Mouse (Mus musculus): ENCODE measurements around the gene Pip4p1. TPM values are rescaled to one million over a fixed set of nuclear protein-coding genes. Genes with fewer than 3 reads are reported as not detected.
"Not testable (repeated sequence)": the region's sequence is repeated elsewhere in the genome, so short reads cannot be mapped to it uniquely, and the experiment has no call there.

The Pip4p1 gene
- polyA plus RNA-seq, 1 experiment from 2014 or later: 67.5 TPM

DNA sequence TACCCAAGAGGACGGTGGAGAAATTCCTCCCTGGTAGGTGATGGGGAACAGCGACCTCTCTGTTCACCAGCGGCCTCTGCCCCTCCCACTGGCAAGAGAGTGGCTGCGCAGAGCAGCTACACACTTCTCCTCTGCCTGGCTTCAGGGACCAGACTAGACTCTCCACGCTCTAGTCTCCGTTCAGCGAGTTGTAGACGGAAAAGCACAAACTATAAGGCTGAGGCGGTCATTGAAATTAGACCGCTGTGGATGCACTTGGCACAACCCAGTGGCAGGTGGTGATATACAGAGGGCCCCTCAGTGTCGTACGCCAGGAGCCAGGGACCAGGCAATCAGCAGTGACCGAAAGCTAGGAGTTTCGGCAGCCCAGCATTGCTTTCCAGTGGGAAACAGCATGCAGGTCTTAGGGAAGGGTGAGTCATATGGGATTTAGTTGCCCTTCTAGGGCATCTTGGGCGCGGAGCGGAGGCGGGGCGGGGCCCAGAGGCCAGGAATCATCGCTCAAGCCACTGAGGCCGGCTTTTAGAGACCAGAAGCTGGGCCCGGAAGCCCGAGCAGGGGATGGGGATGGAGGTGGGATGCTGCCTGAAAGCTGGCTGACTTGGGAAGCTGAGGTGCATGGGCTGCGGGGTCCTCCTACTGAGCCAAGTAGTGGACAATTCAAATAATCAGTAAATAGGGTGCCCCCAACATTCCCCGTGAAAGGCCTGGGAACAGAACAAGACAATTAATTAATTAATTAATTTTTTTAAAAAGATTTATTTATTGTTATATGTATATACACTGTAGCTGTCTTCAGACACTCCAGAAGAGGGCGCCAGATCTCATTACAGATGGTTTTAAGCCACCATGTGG is 26.5 kb downstream of the Pip4p1 start:
- WGBS: 4% methylated on average over 26 of the region's 26 CpGs
- Histone ChIP-seq H3K27me3 (replicated peaks) (no peaks in the 10 kb centered on the region), H3K4me2 (replicated peaks) (peak overlapping the region; percentile 67), H3K4me1 (replicated peaks) (peaks cover 3% of the 10 kb centered on the region; the same call in 1 of the 2 replicates), H3K9me3 (no peaks in the 10 kb centered on the region), H3K9ac (peak overlapping the region; percentile 47), H3K4me3 (replicated peaks) (peak overlapping the region; percentile 37), H3K36me3 (no peaks in the 10 kb centered on the region), H3K27ac (peak overlapping the region; percentile 48; the same call in 1 of the 2 replicates)
- ATAC-seq: peak; percentile 91

DNA sequence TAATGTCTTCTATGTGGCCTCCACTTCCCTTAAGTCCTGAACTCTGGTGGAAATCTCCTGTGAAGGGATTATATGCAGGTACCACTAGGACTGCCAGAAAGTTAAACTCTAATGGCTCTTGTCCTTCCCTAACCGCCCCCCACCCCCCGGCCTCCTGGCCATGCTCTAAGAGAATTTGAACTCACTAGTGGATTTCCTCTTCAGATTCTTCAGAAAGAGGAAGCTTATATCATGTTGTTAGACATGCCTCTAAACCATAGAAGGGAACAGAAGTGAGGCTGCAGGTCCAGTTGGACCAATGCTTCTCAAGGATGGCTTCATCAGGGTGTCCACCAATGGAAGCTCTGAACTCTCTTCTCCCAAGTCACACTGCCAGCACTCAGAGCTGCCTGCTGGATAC is 32.7 kb downstream of the Pip4p1 start:
- not testable (repeated sequence) for H3K9ac ChIP-seq; H3K4me1 ChIP-seq (replicated peaks); H3K27me3 ChIP-seq (replicated peaks); H3K4me3 ChIP-seq (replicated peaks); ATAC-seq; H3K36me3 ChIP-seq; H3K27ac ChIP-seq; H3K4me2 ChIP-seq (replicated peaks); H3K9me3 ChIP-seq
- WGBS: 90% methylated on average over 2 of the region's 2 CpGs

DNA sequence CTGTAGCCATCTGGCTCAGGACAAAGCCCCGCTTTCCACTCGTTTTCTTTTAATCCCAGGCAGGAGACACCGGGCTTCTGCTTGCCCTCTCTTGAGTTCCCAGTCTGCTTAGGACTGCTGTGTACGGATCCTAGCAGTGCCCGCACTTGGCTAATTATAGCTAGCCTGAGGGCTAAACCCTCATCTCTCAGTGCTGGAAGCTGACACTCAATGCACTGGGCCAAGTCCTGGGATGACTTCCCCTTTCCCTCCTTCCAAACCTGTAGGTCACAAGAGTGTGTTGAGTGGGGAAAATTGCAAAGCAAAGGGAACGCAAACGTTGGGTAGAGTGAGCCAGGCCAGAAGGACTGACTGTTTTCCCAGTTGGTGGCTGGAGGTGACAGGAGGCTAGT is 33.3 kb downstream of the Pip4p1 start, which contains the start of gene Klhl33:
Klhl33 (minus strand) TSS at position 134 of the 392 bp plus-strand sequence.
- Histone ChIP-seq H3K4me1 (replicated peaks) (peaks cover 11% of the 10 kb centered on the region), H3K4me2 (replicated peaks) (peak within 1 kb of the TSS; percentile 94), H3K9ac (peak within 1 kb of the TSS; percentile 37), H3K9me3 (no peaks in the 10 kb centered on the region), H3K27ac (no peak within 1 kb of the TSS), H3K27me3 (replicated peaks) (0 out of 2 replicates have a peak, but pooled peaks cover 3% of the 10 kb centered on the region), H3K4me3 (replicated peaks) (peak within 1 kb of the TSS; percentile 44), H3K36me3 (no peaks in the 10 kb centered on the region)
- WGBS: 52% methylated on average over 7 of the region's 7 CpGs
- ATAC-seq: no peak

DNA sequence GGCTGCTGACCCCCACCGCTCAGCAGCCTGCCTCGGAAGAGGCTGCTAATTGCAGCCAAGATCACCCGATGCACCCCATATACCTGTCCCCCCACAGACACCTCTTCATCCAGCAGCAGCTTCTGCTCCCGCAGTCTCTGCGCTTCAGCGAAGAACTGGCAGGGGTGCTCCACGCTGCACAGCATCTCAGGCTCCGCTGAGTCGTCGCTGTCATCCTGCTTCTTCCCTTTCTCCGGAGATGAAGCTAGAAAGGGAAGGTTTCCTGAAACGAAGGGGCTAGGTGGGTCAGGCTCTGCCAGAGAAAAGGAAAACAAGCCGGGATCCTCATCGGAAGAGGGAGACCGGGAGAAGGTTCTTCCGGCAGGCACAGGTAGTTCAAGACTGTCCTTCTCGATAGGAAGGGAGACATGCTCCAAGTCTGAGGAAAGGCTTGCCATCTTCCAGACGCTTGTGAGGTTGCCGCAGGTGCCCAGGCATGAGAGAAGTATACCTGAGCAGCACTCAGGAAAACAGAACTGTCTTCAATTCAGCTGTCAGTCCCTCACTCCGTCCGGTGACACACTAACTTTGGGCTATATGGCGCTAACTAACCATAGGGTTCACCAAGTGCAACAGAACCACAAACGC is 33.8 kb downstream of the Pip4p1 start:
- Histone ChIP-seq H3K9ac (peak overlapping the region; percentile 37), H3K36me3 (no peaks in the 10 kb centered on the region), H3K4me1 (replicated peaks) (peaks cover 11% of the 10 kb centered on the region), H3K4me2 (replicated peaks) (peak overlapping the region; percentile 94), H3K9me3 (no peaks in the 10 kb centered on the region), H3K27me3 (replicated peaks) (0 out of 2 replicates have a peak, but pooled peaks cover 3% of the 10 kb centered on the region), H3K4me3 (replicated peaks) (peak overlapping the region; percentile 44), H3K27ac (no peak overlapping the region)
- ATAC-seq: peak; percentile 50
- WGBS: 16% methylated on average over 23 of the region's 23 CpGs

DNA sequence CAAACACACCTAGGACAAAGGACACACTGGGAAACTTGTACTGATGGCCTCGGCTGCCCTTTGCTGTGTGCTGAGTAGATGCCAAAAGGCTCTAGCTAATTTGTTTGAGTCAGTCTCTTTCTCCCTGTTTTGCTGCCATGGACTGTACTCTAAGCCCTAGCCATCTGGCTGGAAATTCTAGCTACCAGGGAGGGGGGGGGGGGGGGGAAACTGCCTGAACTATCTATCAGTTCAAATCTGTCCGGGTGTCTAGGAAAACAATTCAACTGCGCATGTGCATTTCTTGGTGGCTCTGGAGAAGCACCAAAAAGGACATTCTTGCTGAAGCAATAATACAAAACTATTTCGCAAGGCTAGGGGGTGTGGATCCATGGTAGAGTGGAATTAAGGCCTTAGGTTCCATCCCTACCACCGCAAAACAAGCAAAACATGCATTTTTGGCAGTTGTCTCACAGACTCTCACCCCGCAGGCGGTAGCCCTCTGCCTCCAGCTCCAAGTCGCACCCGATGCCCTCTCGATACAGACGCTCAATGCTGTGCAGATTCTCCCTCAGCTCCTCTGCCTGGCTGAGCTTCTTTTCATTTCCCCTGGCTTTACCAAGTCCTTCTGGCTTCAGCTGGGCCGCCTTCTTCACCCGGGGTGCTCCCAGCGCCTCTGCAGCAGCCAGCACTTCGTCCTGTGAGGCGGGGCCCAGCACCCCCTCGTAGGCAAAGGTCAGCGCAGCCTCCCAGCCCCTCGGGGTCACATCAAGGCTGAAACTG is 34.5 kb downstream of the Pip4p1 start:
- H3K27me3 ChIP-seq (replicated peaks): 0 out of 2 replicates have a peak, but pooled peaks cover 3% of the 10 kb centered on the region
- H3K4me2 ChIP-seq (replicated peaks): peak overlapping the region; percentile 94
- peak overlapping the region; percentile 44 for H3K4me3 ChIP-seq (replicated peaks)
- peaks cover 11% of the 10 kb centered on the region for H3K4me1 ChIP-seq (replicated peaks)
- 15% methylated on average over 19 of the region's 19 CpGs for WGBS
- H3K36me3 ChIP-seq: no peaks in the 10 kb centered on the region
- ATAC-seq: peak; percentile 67
- H3K9me3 ChIP-seq: no peaks in the 10 kb centered on the region
- H3K27ac ChIP-seq: no peak overlapping the region
- peak overlapping the region; percentile 37 for H3K9ac ChIP-seq

DNA sequence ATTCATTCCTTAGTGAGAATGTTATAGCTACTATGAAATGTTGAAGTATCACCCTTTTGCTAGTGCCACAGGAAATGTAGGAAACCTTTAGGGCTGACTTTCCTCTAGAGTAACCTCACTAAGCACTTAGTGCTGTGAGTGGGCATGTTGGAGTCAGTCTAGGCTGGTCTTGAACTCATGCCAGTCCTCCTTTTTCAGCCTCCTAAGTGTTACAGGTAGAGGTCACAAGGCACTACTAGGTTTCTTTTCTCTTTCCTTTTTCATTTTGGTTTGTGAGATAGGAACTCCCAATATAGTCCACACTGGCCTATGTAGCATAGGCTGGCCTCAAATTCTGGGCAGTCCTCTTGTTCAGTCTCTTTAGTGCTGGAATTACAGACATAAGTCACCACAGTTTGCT is 35.2 kb downstream of the Pip4p1 start:
- ATAC-seq: no peak
- Histone ChIP-seq H3K9ac (no peak overlapping the region), H3K4me1 (replicated peaks) (peaks cover 11% of the 10 kb centered on the region), H3K4me3 (replicated peaks) (no peak overlapping the region), H3K4me2 (replicated peaks) (no peak overlapping the region), H3K27ac (no peak overlapping the region), H3K9me3 (no peaks in the 10 kb centered on the region), H3K36me3 (no peaks in the 10 kb centered on the region), H3K27me3 (replicated peaks) (0 out of 2 replicates have a peak, but pooled peaks cover 3% of the 10 kb centered on the region)

DNA sequence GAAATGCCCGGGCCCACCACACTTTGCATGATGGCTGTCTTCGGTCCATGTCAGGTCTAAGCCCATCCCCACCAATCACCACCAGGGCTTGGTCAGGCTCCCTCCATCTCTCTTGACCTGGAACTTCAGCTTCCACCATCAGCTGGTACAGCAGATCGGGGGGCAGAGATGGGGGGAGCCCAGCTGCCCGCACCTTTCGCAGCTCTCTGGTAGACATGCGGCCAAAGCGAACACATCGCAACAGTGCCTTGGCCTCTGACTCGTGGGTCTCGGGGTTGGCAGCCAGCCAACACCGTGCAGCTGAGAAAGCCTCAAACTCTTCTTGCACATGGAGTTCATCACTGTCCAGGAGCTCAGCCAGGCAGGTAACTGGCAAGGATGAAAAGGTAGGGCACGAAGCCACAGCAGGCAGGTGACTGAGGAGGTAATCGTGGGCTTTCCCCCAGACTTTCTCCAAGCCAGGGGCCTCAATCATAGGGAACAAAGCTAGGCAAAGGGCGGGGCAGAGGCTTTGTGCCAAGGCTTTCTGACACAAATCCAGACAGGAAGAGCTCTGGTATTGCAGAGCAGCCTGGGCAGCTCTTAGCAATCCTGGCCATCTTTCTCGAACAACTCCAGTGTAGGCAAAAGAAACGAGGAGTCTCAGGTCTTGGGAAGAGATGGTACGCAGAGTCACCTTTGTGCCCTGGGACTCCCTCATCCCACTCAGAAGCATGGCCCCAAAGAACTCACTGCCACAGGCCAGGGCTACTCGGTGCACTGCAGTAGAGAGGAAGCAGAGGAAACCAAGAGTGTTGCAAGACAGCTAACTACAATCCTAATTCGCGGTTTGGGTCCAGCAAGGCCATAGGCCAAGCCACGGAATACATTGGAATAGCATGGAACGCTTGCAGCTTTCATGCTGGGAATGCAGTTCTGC is 37.9 kb downstream of the Pip4p1 start:
- no peak for ATAC-seq
- WGBS: 83% methylated on average over 22 of the region's 22 CpGs
- Histone ChIP-seq H3K9ac (no peak overlapping the region), H3K4me3 (replicated peaks) (no peak overlapping the region), H3K27ac (no peak overlapping the region), H3K4me2 (replicated peaks) (no peak overlapping the region), H3K36me3 (no peaks in the 10 kb centered on the region), H3K4me1 (replicated peaks) (peaks cover 11% of the 10 kb centered on the region), H3K9me3 (no peaks in the 10 kb centered on the region), H3K27me3 (replicated peaks) (0 out of 2 replicates have a peak, but pooled peaks cover 3% of the 10 kb centered on the region)

DNA sequence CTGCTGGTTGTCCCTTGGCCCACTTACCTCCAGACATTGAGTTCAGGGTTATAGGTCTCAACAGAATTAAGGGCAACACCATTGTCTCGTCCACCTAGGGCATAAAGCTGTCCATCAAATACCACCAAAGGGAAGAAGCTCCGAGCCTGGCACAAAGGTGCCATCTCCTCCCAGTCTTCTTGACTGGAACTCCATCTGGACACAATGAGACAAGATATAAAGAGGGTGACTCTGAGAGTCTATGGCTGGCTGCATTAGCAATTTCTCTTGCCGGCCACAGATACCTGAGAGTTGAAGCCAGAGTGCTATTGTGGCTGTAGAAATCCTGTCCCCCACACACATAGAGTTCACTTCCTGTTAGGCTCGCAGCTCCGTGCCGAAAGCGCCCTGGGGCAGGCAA is 38.6 kb downstream of the Pip4p1 start:
- 0 out of 2 replicates have a peak, but pooled peaks cover 3% of the 10 kb centered on the region for H3K27me3 ChIP-seq (replicated peaks)
- ATAC-seq: no peak
- H3K36me3 ChIP-seq: no peaks in the 10 kb centered on the region
- H3K9me3 ChIP-seq: no peaks in the 10 kb centered on the region
- H3K4me3 ChIP-seq (replicated peaks): no peak overlapping the region
- H3K27ac ChIP-seq: no peak overlapping the region
- WGBS: 86% methylated on average over 7 of the region's 7 CpGs
- no peak overlapping the region for H3K4me2 ChIP-seq (replicated peaks)
- no peak overlapping the region for H3K9ac ChIP-seq
- H3K4me1 ChIP-seq (replicated peaks): peaks cover 11% of the 10 kb centered on the region

DNA sequence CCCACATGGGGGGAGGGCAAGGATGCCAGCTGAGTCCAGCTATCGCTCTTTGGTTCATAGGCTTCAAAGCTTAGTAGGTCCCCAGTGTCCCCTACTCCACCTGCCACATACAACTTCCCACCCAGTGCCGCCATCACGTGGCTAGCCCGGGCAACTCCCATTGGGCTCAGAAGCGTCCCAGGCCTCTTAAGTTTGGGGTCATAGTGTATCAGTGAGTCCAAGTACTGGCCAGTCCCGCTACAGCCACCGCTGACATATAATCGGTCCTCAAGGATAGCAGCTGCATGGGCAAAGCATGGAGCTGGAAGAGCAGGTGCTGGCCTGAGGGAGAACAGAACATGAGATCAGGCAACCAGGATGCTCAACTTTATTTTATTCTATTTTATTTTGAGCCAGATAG is 39.0 kb downstream of the Pip4p1 start:
- H3K36me3 ChIP-seq: no peaks in the 10 kb centered on the region
- H3K4me3 ChIP-seq (replicated peaks): no peak overlapping the region
- WGBS: 91% methylated on average over 8 of the region's 8 CpGs
- no peak for ATAC-seq
- H3K9me3 ChIP-seq: no peaks in the 10 kb centered on the region
- H3K27me3 ChIP-seq (replicated peaks): no peaks in the 10 kb centered on the region
- H3K9ac ChIP-seq: no peak overlapping the region
- H3K4me2 ChIP-seq (replicated peaks): no peak overlapping the region
- no peak overlapping the region for H3K27ac ChIP-seq
- H3K4me1 ChIP-seq (replicated peaks): peaks cover 9% of the 10 kb centered on the region

DNA sequence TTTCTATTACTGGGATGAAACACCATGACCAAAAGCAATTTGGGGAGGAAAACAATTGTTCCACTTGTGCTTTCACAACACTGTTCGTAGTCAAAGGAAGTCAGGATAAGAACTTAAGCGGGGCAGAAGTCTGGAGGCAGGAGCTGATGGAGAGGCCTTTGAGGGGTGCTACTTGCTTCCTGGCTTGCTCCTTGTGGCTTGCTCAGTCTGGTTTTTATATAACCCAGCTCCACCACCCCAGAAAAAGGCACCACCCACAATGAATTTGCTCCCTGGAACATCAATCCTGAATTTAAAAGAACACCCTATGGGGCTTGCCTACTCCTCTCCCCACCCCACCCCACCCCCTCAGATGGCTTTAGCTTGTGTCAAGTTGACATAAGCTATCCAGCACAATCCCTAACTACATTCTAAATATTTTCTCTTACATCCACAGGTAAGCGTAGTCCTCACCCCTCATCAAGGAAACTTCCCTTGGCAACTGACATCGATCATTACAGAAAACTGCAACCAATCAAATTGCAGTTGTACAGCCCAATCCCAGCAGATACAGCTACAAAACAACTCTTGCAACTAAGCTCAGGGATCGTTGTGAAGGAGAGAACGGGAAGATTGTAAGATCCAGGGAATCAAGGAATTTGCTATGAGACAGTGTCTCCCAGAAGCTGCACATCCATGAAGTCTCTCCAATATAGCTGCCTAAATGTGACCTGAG is 54.3 kb downstream of the Pip4p1 start:
- 87% methylated on average over 6 of the region's 6 CpGs for WGBS
- H3K4me3 ChIP-seq (replicated peaks): no peak overlapping the region
- no peak overlapping the region for H3K4me2 ChIP-seq (replicated peaks)
- no peaks in the 10 kb centered on the region for H3K27me3 ChIP-seq (replicated peaks)
- no peaks in the 10 kb centered on the region for H3K36me3 ChIP-seq
- no peaks in the 10 kb centered on the region for H3K4me1 ChIP-seq (replicated peaks)
- H3K9me3 ChIP-seq: no peaks in the 10 kb centered on the region
- no peak overlapping the region for H3K9ac ChIP-seq
- no peak overlapping the region for H3K27ac ChIP-seq
- no peak for ATAC-seq

All from intestine, embryonic 15.5 days (tissue).